Mouse (Mus musculus) embryonic stem cell, embryonic (primary cell): ENCODE data around the gene Acp6.

Experiments used
- CTCF ChIA-PET, 4 experiments: fragments of 300-600 bp in 2 of 4; fragments of 350-600 bp in 2 of 4; sonication (Branson Sonifier 250); formaldehyde crosslinking; loops; one replicate each; lab custom pipeline; 2022; ENCODE audit warnings: inconsistent platforms in 2 of 4; lab: Charles Lee
- POLR2A ChIA-PET, 4 experiments: fragments of 300-600 bp in 2 of 4; fragments of 350-600 bp in 2 of 4; sonication (Branson Sonifier 250); formaldehyde crosslinking; loops; one replicate each; lab custom pipeline; 2022; ENCODE audit warnings: antibody characterized with exemption in 4 of 4, inconsistent platforms in 1 of 4; lab: Charles Lee

Gene Acp6

DNA sequence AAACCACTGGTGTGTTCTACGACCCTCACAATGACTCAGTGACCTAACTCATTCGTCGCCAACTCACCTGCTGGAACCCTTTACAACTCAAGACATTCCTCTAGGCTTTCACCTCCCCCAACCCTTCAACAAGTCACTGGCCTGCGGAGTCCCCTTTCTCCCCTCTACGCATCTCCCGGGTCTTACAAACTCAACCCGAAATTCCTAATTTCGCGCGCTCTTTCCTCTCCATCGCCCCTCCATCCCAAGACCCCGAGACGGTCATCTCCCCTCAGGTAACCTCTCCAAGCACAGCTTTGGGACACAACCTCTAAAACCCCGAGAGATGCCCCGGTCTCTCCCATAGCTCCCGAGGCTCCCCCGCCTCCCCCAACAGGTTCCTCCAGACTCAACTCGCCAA, 68.1 kb downstream of the Acp6 start:
- ChIA-PET CTCF (no interaction called here), POLR2A (interaction anchor here in 1 of 4 experiments (0.8 to 2.3 kb wide), 2 partner anchors 11 to 29 kb away, joined by 3 to 8 read pairs; no protein-coding TSS in a partner anchor)
